Mouse (Mus musculus) myocyte (in vitro differentiated cells): ENCODE data around the gene Olfr870.

Experiments used
- CEBPB ChIP-seq: IDR thresholded peaks from 2 replicates; pipeline ENCODE4 v1.6.1; 2011; ENCODE audit warnings: mild to moderate bottlenecking, moderate library complexity; ENCODE audit not compliant: poor library complexity, insufficient read depth, severe bottlenecking
- E2F4 ChIP-seq: IDR thresholded peaks from one replicate; pipeline ENCODE4 v1.6.1; 2011; ENCODE audit warnings: mild to moderate bottlenecking, control low read depth, moderate library complexity; ENCODE audit not compliant: insufficient read depth
- MAX ChIP-seq: IDR thresholded peaks from one replicate; pipeline ENCODE4 v1.6.1; 2011; ENCODE audit warnings: low read depth, mild to moderate bottlenecking, control low read depth
- MYOD1 ChIP-seq, 3 experiments: IDR thresholded peaks; one replicate each; pipeline ENCODE4 v1.6.1; 2011; ENCODE audit warnings: control low read depth in 2 of 3, low read depth in 2 of 3, mild to moderate bottlenecking in 2 of 3, moderate library complexity in 1 of 3; ENCODE audit not compliant: insufficient read length in 2 of 3, control insufficient read depth in 1 of 3
- MYOG ChIP-seq, 3 experiments: IDR thresholded peaks; one replicate each; pipeline ENCODE4 v1.6.1; 2011; ENCODE audit warnings: control low read depth in 2 of 3, low read depth in 2 of 3, mild to moderate bottlenecking in 2 of 3; ENCODE audit not compliant: insufficient read length in 2 of 3, control insufficient read depth in 1 of 3, insufficient read depth in 1 of 3
- POLR2A ChIP-seq: IDR thresholded peaks from one replicate; pipeline ENCODE4 v1.6.1; 2011; ENCODE audit warnings: low read depth, mild to moderate bottlenecking, control low read depth, moderate library complexity; ENCODE audit not compliant: insufficient read length
- POLR2AphosphoS2 ChIP-seq: IDR thresholded peaks from one replicate; pipeline ENCODE4 v1.6.1; 2011; ENCODE audit warnings: low read depth, control low read depth; ENCODE audit not compliant: insufficient read length
- REST ChIP-seq: IDR thresholded peaks from one replicate; pipeline ENCODE4 v1.6.1; 2011; ENCODE audit warnings: mild to moderate bottlenecking, control low read depth, moderate library complexity; ENCODE audit not compliant: insufficient read depth, insufficient read length
- SRF ChIP-seq: IDR thresholded peaks from one replicate; pipeline ENCODE4 v1.6.1; 2011; ENCODE audit warnings: low read depth; ENCODE audit not compliant: control insufficient read depth, insufficient read length
- TCF12 ChIP-seq: IDR thresholded peaks from one replicate; pipeline ENCODE4 v1.6.1; 2011; ENCODE audit warnings: mild to moderate bottlenecking, control low read depth; ENCODE audit not compliant: poor library complexity, insufficient read depth, severe bottlenecking
- TCF3 ChIP-seq: IDR thresholded peaks from one replicate; pipeline ENCODE4 v1.6.1; 2011; ENCODE audit warnings: low read depth, control low read depth; ENCODE audit not compliant: insufficient read length
- USF1 ChIP-seq: IDR thresholded peaks from one replicate; pipeline ENCODE4 v1.6.1; 2011; ENCODE audit warnings: low read depth, mild to moderate bottlenecking, control low read depth, moderate library complexity

GRCm38 (mm10) chr9:20149706-20150105, 24.2 kb downstream of the Olfr870 start:
- TF ChIP-seq POLR2A (no peak), CEBPB (no peak), USF1 (no peak), MYOD1 (IDR thresholded peaks at IDR 0.05; ENCODE audit: control insufficient read depth in 1 of 3, insufficient read length in 2 of 3, low read depth in 2 of 3) (no peak), MAX (no peak), REST (no peak), TCF12 (no peak), POLR2AphosphoS2 (no peak), E2F4 (no peak), TCF3 (no peak), SRF (no peak), MYOG (IDR thresholded peaks at IDR 0.05; ENCODE audit: control insufficient read depth in 1 of 3, insufficient read depth in 1 of 3, insufficient read length in 2 of 3, low read depth in 2 of 3) (no peak)
